Mouse (Mus musculus) midbrain, embryonic 15.5 days (tissue): ENCODE data around the gene Tysnd1. TPM values are rescaled to one million over a fixed set of nuclear protein-coding genes. Genes with fewer than 3 reads are reported as not detected.

Experiments used
- ATAC-seq: fragments of 200-750 bp; cut with Nextera tagmentation; replicated peaks from 2 replicates; pipeline ENCODE4 v1.8.0; 2017; ENCODE audit warnings: moderate TSS enrichment
- H3K27ac ChIP-seq: fragments of 300-500 bp; sonication (generic); 2 replicates; pipeline ENCODE4 v1.5.1; 2015; ENCODE audit warnings: mild to moderate bottlenecking, inconsistent platforms
- H3K27me3 ChIP-seq: fragments of 300-500 bp; sonication (generic); replicated peaks from 2 replicates; pipeline ENCODE4 v1.6.1; 2015; ENCODE audit warnings: inconsistent platforms
- H3K36me3 ChIP-seq: fragments of 300-500 bp; sonication (generic); replicated peaks from 2 replicates; pipeline ENCODE4 v1.6.1; 2015; ENCODE audit warnings: inconsistent platforms
- H3K4me1 ChIP-seq: fragments of 300-500 bp; sonication (generic); 2 replicates; pipeline ENCODE4 v1.6.1; 2015; ENCODE audit warnings: inconsistent platforms
- H3K4me2 ChIP-seq: fragments of 300-500 bp; sonication (generic); 2 replicates; pipeline ENCODE4 v1.6.1; 2015; ENCODE audit warnings: inconsistent platforms, mild to moderate bottlenecking, moderate library complexity
- H3K4me3 ChIP-seq: fragments of 300-500 bp; sonication (generic); 2 replicates; pipeline ENCODE4 v1.5.1; 2015; ENCODE audit warnings: mild to moderate bottlenecking, inconsistent platforms
- H3K9ac ChIP-seq: fragments of 300-500 bp; sonication (generic); 2 replicates; pipeline ENCODE4 v1.6.1; 2015; ENCODE audit warnings: mild to moderate bottlenecking, inconsistent platforms
- H3K9me3 ChIP-seq: fragments of 300-500 bp; sonication (generic); 2 replicates; pipeline ENCODE4 v1.6.1; 2016; ENCODE audit warnings: inconsistent platforms
- WGBS: fragments of 180-500 bp; shearing (Covaris S2); methylation state at CpG from one replicate; pipeline ENCODE4 v1.1.7; 2015; ENCODE audit warnings: mixed read lengths; 5-methylcytosine and 5-hydroxymethylcytosine counted together
- polyA plus RNA-seq: library from polyadenylated mRNA; unstranded; fragments of >200 nt; fragmentation: Nextera tagmentation; extraction: Ambion mirVana; gene quantifications from 2 replicates; pipeline ENCODE4 v1.2.1, GENCODE M21; 2015

Gene Tysnd1
- polyA plus RNA-seq, 1 experiment from 2014 or later = 31.1 TPM

DNA sequence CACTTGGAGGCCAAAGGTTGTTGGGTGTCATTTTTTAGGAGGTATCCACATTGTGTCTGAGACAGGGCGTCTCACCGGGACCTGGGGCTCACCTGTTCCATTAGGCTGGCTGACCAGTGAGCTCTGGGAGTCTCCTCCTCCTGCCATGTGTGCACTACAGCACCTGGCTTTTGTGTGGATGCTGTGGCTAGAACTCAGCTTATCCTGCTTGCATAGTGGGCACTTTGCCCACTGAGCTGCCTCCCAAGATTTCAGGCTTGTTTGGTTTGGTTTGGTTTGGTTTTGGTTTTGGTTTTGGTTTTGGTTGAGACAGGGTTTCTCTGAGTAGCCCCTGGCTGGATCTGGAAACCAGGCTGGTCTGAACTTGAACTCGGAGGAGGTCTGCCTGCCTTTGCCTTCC, 26.9 kb downstream of the Tysnd1 start:
- no peak for ATAC-seq
- H3K9ac ChIP-seq = no peak overlapping the region
- WGBS = 92% methylated on average over 3 of the region's 3 CpGs
- no peaks in the 10 kb centered on the region for H3K36me3 ChIP-seq
- H3K4me1 ChIP-seq = no peaks in the 10 kb centered on the region
- no peaks in the 10 kb centered on the region for H3K9me3 ChIP-seq
- no peak overlapping the region for H3K4me3 ChIP-seq
- no peak overlapping the region for H3K27ac ChIP-seq
- no peaks in the 10 kb centered on the region for H3K27me3 ChIP-seq
- no peak overlapping the region for H3K4me2 ChIP-seq

DNA sequence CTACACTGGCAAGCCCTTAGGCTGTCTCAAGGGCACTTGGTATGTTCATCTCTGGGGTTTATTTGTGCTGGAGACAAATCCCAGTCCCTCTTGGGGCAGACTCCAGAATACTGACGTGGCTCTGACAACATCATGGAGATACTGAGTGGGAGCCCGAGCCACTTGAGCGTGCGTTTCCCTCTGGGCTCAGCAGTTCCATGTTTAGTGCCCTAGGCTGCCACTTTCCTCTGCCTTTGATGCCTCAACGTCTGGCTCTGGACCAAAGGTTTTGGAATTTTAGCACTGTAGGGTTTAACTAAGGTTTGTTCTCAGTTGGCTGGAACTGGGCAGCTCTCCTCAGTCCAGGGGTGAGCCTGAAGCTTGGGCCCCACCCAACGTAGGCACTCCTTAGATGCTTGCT, 28.0 kb downstream of the Tysnd1 start:
- no peaks in the 10 kb centered on the region for H3K27me3 ChIP-seq
- ATAC-seq = no peak
- H3K36me3 ChIP-seq = no peaks in the 10 kb centered on the region
- WGBS = 66% methylated on average over 6 of the region's 6 CpGs
- H3K27ac ChIP-seq = no peak overlapping the region
- H3K9ac ChIP-seq = no peak overlapping the region
- H3K4me2 ChIP-seq = no peak overlapping the region
- no peaks in the 10 kb centered on the region for H3K4me1 ChIP-seq
- no peak overlapping the region for H3K4me3 ChIP-seq
- no peaks in the 10 kb centered on the region for H3K9me3 ChIP-seq

DNA sequence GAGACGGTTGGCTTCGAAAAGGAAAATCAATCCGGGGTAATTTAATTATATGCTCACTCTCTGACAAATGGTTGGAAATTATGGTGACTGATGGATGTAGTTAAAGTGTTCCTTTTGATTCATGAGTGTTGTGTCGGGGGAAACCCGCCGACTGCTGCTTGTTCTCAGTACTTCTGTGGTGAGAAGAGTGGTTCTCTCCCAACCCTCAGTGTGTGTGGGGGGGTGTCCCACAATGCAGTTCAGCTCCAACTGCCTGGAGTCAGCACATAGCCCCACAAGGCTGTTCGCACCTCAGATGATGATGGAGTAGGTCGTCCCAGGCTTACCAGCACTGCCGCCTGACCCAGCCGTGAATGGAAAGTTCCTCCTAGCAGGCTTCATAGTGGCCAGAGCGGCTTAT, 33.9 kb downstream of the Tysnd1 start:
- H3K27ac ChIP-seq = no peak overlapping the region
- no peaks in the 10 kb centered on the region for H3K36me3 ChIP-seq
- H3K27me3 ChIP-seq = no peaks in the 10 kb centered on the region
- H3K4me2 ChIP-seq = no peak overlapping the region
- no peaks in the 10 kb centered on the region for H3K4me1 ChIP-seq
- H3K4me3 ChIP-seq = no peak overlapping the region
- ATAC-seq = no peak
- H3K9me3 ChIP-seq = no peaks in the 10 kb centered on the region
- WGBS = 90% methylated on average over 11 of the region's 11 CpGs
- no peak overlapping the region for H3K9ac ChIP-seq

DNA sequence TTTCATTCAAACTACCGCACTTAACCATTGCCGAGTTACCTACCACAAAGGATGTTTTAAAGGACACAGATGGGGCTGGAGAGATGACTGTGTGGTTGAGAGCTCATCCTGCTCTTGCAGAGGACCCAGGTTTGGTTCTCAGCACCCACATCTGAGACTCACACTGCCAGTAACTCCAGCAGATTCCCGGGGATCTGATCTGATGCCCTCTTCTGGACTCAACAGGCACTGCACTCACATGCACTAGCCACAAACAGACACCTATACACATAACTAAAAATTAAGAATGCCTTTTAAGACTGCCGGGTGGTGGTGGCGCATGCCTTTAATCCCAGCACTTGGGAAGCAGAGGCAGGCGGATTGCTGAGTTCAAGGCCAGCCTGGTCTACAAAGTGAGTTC, 34.9 kb downstream of the Tysnd1 start:
- 93% methylated on average over 6 of the region's 6 CpGs for WGBS

DNA sequence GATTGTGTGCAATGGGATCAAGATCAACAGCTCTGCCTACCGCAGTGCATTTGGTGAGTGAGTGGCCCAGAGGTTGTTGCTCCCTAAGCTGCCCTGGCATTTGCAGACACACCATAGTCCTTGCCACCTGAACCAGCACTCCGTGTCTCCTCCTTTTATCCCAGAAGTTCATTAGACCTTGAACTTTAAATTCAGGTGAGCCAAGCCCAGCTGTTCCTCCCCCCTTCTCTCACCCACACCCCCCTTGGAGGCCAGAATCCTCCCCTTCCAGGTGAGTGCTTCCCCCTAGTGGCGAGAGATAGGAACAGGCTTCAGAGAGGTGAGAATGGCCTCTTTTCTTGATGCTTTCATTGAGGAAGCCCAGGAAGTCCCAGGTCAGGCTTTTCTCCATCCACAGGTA, 39.1 kb downstream of the Tysnd1 start:
- H3K4me1 ChIP-seq = no peaks in the 10 kb centered on the region
- no peak overlapping the region for H3K4me2 ChIP-seq
- no peak for ATAC-seq
- H3K27ac ChIP-seq = no peak overlapping the region
- 57% methylated on average over 3 of the region's 3 CpGs for WGBS
- H3K27me3 ChIP-seq = no peaks in the 10 kb centered on the region
- H3K36me3 ChIP-seq = peaks cover 15% of the 10 kb centered on the region; the same call in 1 of the 2 replicates
- H3K4me3 ChIP-seq = no peak overlapping the region
- no peaks in the 10 kb centered on the region for H3K9me3 ChIP-seq
- no peak overlapping the region for H3K9ac ChIP-seq

More for the DNA sequence above, 34.9 kb downstream of the Tysnd1 start:
- no peak overlapping the region for H3K27ac ChIP-seq
- H3K4me3 ChIP-seq = no peak overlapping the region
- no peaks in the 10 kb centered on the region for H3K4me1 ChIP-seq
- no peaks in the 10 kb centered on the region for H3K9me3 ChIP-seq
- no peaks in the 10 kb centered on the region for H3K36me3 ChIP-seq
- H3K4me2 ChIP-seq = no peak overlapping the region
- no peaks in the 10 kb centered on the region for H3K27me3 ChIP-seq
- H3K9ac ChIP-seq = no peak overlapping the region
- ATAC-seq = no peak

DNA sequence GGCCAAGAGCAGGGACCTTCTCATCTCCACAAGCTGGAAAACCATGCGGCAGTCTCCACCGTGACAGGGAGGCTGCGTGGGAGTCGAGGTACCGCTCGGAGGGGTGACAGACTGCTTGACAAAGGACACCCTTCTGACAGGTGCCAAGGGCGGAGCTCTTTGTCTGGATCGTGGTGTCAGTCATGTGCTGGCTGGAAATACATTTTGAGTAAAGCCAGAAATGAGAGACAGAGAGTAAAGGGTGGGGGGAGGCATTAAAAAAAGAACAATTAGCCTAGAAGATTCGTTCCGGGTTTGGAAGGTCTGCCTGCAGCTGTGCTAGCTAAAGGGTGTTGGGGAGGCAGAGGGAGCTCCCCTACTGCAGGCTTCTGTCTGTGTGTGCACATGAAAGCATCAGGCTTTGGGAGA, 41.4 kb downstream of the Tysnd1 start:
- no peak overlapping the region for H3K4me2 ChIP-seq
- H3K4me1 ChIP-seq = no peaks in the 10 kb centered on the region
- WGBS = 75% methylated on average over 10 of the region's 10 CpGs
- peak overlapping the region; percentile 34; the same call in 1 of the 2 replicates for H3K27ac ChIP-seq
- no peak; the same call in 1 of the 2 replicates for ATAC-seq
- H3K9ac ChIP-seq = no peak overlapping the region
- H3K4me3 ChIP-seq = no peak overlapping the region
- no peaks in the 10 kb centered on the region for H3K27me3 ChIP-seq
- H3K9me3 ChIP-seq = no peaks in the 10 kb centered on the region
- peaks cover 37% of the 10 kb centered on the region for H3K36me3 ChIP-seq

DNA sequence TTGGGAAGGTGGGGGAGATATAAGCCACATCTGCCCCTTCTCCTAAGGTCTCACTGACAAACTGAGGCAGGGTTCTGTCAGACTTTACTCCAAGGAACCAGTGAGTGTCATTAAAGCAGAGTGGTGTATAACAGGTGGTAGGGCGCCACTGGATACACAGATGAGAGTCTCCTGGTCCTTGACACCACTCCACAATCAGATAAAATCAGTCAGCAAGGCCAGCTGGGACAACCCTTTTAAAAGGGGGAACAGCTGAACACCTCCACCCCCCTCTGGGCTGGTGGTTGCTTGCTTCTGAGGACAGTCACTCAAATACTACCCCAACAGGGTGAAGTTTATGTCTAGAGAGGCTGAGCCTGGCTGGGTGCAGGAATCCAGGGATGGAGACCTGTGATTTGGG, 42.2 kb downstream of the Tysnd1 start:
- H3K9ac ChIP-seq = no peak overlapping the region
- H3K9me3 ChIP-seq = no peaks in the 10 kb centered on the region
- H3K4me2 ChIP-seq = no peak overlapping the region
- H3K27me3 ChIP-seq = no peaks in the 10 kb centered on the region
- no peak overlapping the region for H3K4me3 ChIP-seq
- H3K36me3 ChIP-seq = peaks cover 44% of the 10 kb centered on the region
- no peaks in the 10 kb centered on the region for H3K4me1 ChIP-seq
- WGBS = 94% methylated on average over 1 of the region's 1 CpGs
- no peak for ATAC-seq
- H3K27ac ChIP-seq = no peak overlapping the region

DNA sequence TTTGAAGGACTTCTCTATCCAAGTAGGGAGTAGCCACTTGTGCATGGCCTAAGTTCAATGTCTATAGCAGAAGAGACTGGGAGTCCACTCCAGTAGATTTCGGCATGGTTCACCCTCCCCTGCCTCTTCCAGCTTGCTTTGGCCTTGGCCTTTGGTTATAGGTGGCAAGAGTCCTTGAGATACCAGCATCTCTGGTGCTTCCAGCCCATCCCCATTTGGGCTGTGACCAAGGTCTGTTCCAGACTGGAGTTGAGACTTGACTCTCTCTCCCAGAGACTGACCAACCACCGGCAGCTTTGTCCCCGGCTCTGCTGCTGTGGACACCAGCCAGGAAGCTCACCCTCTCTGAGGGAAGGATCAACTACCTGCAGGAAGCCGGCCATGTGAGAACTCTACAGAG, 42.8 kb downstream of the Tysnd1 start:
- no peaks in the 10 kb centered on the region for H3K4me1 ChIP-seq
- H3K9me3 ChIP-seq = no peaks in the 10 kb centered on the region
- peaks cover 50% of the 10 kb centered on the region for H3K36me3 ChIP-seq
- 91% methylated on average over 4 of the region's 4 CpGs for WGBS
- no peak overlapping the region for H3K27ac ChIP-seq
- H3K4me3 ChIP-seq = no peak overlapping the region
- H3K4me2 ChIP-seq = no peak overlapping the region
- no peak overlapping the region for H3K9ac ChIP-seq
- no peak for ATAC-seq
- no peaks in the 10 kb centered on the region for H3K27me3 ChIP-seq

DNA sequence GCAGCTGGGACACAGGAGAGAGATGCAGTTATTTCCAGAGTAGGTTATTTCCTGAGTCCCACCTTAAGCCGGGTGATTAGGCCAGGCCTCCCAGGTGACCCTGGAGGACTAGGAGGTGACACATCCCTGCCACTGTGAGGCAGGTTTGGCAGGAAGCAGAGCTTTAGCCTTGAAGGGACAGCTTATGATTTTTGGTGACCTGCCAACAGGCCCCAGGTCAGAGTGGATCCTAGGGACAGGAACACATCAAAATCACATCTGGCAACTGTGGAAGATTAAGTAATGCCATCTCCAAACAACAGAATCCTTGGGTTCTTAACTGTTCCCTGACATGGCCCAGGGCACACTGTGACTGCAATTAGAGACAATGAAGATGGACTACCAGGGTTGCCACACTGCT, 46.0 kb downstream of the Tysnd1 start:
- Histone ChIP-seq H3K27me3 (no peaks in the 10 kb centered on the region), H3K4me2 (no peak overlapping the region), H3K4me3 (no peak overlapping the region), H3K36me3 (peaks cover 80% of the 10 kb centered on the region), H3K4me1 (no peaks in the 10 kb centered on the region), H3K27ac (no peak overlapping the region), H3K9ac (no peak overlapping the region), H3K9me3 (no peaks in the 10 kb centered on the region)
- no peak for ATAC-seq
- 100% methylated on average over 1 of the region's 1 CpGs for WGBS

DNA sequence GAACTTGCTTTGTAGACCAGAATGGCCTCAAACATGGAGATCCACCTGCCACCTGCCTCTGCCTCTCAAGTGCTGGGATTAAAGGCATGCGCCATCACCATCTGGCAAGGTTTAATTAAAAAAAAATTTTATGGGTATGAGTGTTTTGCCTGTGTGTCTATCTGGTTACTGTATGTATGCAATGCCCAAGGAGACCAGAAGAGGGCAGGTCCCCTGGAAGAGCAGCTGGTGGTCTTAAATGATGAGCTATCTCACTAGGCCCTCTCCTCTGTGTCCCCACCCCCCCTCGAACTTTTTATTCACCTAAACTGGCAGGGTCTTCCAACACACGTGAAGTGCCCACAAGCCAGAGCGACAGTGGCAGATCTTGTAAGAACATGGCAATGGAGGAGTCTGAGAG, 46.6 kb downstream of the Tysnd1 start:
- Histone ChIP-seq H3K4me3 (no peak overlapping the region), H3K4me2 (no peak overlapping the region), H3K36me3 (peaks cover 86% of the 10 kb centered on the region), H3K27me3 (no peaks in the 10 kb centered on the region), H3K9me3 (no peaks in the 10 kb centered on the region), H3K27ac (no peak overlapping the region), H3K4me1 (no peaks in the 10 kb centered on the region), H3K9ac (no peak overlapping the region)
- 89% methylated on average over 4 of the region's 4 CpGs for WGBS
- no peak for ATAC-seq

DNA sequence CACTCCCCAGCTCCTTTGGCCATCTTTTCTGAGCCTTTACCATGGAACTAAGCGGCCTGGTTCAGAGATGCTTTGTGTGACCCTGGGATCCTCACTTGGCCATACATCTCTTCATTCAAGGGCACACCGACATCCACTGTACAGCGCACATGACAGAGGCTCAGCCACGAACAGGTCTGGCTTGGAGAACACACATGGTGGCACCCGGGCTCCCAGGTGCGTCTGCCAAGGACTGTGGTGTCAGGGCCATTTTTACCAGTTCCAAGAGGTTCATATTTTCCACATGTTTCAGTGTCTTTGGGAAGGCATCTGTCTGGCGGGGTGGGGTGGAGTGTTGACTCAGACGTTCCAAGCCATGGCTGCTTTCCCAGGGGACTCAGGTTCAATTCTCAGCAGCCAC, 47.0 kb downstream of the Tysnd1 start:
- ATAC-seq = no peak
- Histone ChIP-seq H3K4me3 (no peak overlapping the region), H3K9me3 (no peaks in the 10 kb centered on the region), H3K4me1 (no peaks in the 10 kb centered on the region), H3K36me3 (peaks cover 89% of the 10 kb centered on the region), H3K27ac (no peak overlapping the region), H3K27me3 (no peaks in the 10 kb centered on the region), H3K9ac (no peak overlapping the region), H3K4me2 (no peak overlapping the region)
- WGBS = 97% methylated on average over 8 of the region's 8 CpGs

DNA sequence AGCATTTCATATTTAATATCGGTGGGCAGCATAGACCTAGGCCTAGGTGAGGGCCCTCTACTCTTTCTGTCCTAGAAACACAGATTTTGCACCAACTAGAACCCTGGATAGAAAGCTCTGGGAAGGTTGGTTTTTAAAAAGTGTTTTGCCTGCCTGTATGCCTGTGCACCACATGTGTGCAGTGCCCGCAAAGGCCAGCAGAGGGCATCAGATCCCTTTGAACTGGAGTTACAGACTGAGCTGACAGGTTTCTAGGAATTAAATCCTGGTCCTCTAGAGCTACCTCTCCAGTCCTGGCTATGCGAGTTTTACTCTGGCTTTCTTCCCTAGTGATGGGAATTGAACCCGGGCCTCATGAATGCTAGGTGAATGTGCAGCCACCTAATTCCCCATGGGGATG, 49.8 kb downstream of the Tysnd1 start:
- Histone ChIP-seq H3K9me3 (no peaks in the 10 kb centered on the region), H3K36me3 (peaks cover 87% of the 10 kb centered on the region), H3K4me2 (no peak overlapping the region), H3K9ac (no peak overlapping the region), H3K4me1 (no peaks in the 10 kb centered on the region), H3K27me3 (no peaks in the 10 kb centered on the region), H3K27ac (no peak overlapping the region), H3K4me3 (no peak overlapping the region)
- WGBS = 95% methylated on average over 4 of the region's 4 CpGs
- ATAC-seq = no peak

DNA sequence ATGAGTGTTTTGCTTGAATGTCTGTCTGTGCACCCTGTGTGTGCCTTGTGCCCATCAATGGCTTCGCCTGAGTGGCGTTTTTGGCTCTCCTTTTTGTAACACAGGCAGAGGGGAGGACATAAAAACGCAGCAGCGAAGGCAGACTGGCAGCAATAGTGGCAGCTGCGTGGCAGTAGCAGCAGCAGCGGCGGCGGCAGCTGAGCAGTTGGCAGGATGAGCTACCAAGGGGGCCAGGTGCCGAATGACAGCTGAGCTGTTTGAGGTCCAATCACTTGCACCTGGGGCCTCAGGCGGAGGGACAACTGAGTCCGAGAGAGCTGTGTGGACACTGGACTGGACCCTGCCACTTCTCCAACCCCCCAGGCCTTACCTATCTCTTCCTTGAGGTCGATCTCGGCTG, 52.0 kb downstream of the Tysnd1 start:
- no peak for ATAC-seq
- Histone ChIP-seq H3K27me3 (no peaks in the 10 kb centered on the region), H3K36me3 (peaks cover 85% of the 10 kb centered on the region), H3K4me1 (no peaks in the 10 kb centered on the region), H3K9me3 (no peaks in the 10 kb centered on the region), H3K9ac (no peak overlapping the region), H3K27ac (no peak overlapping the region), H3K4me3 (no peak overlapping the region), H3K4me2 (no peak overlapping the region)
- WGBS = 97% methylated on average over 13 of the region's 13 CpGs

DNA sequence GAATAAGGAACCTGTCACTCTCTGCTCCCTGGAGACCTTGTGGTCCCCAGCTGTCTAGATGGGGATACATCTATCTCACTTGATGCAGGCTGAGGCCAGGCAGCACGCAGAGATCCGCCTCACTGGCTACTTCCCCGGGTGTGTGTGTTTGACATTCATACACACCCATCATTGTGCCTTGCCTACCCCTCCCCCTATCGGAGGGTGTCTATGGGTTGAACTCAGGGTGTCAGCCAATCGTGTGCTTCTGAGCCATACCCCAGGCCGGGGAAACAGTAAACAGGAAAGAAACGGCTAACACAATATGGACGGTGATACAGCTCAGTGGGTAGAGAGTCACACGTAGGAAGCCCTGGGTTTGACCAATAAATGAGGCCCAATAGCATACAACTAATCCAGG, 54.7 kb downstream of the Tysnd1 start:
- no peaks in the 10 kb centered on the region for H3K27me3 ChIP-seq
- WGBS = 91% methylated on average over 9 of the region's 9 CpGs
- no peak for ATAC-seq
- H3K27ac ChIP-seq = no peak overlapping the region
- H3K4me1 ChIP-seq = no peaks in the 10 kb centered on the region
- H3K9me3 ChIP-seq = no peaks in the 10 kb centered on the region
- H3K36me3 ChIP-seq = peaks cover 76% of the 10 kb centered on the region
- no peak overlapping the region for H3K4me2 ChIP-seq
- H3K4me3 ChIP-seq = no peak overlapping the region
- H3K9ac ChIP-seq = no peak overlapping the region
